In genomic region chr11:71390151-71390550, GRCm38 (mm10) we compare ENCODE assay signal across 15 mouse cellular contexts.
DNase-seq lines count a peak whose midpoint lies in the region; ATAC-seq and TF ChIP-seq lines count a peak whose summit lies in the region.
"Had no signal": no experiment of that assay in that cellular context is flagged by ENCODE, and none has a peak within 500 bp of the region (broad histone marks: within the 10 kb centered on the region; RNA-seq: fewer than 3 reads in every experiment).

No protein-coding gene starts in this region.

- no peak for TF ChIP-seq CTCF in kidney, postnatal 0 days (IDR thresholded peaks at IDR 0.05; ENCODE audit: low read depth)

- H3K9me3 ChIP-seq in kidney, postnatal 0 days (replicated peaks; ENCODE audit: low read length) = no peaks in the 10 kb centered on the region
- no peaks in the 10 kb centered on the region for H3K9me3 ChIP-seq in midbrain, embryonic 11.5 days (ENCODE audit: control insufficient read depth, low read length)
- H3K9me3 ChIP-seq in neural tube, embryonic 15.5 days (replicated peaks) = no peaks in the 10 kb centered on the region
- H3K9me3 ChIP-seq: heart, embryonic 12.5 days; limb, embryonic 13.5 days; liver, embryonic 15.5 days; stomach, embryonic 15.5 days had no signal

- peak; percentile 24 to 31 for DNase-seq in cerebellum, postnatal 14 days
- DNase-seq in kidney, postnatal 0 days (ENCODE audit: low spot score) = peak; percentile 33
- no peak for DNase-seq in kidney, adult 18-20 months
- peak; percentile 77 for DNase-seq in midbrain, embryonic 11.5 days (ENCODE audit: low spot score, missing footprints)
- DNase-seq in frontal cortex, postnatal 25 days (ENCODE audit: low spot score in 2 of 2) = no peak
- no peak for DNase-seq in right cerebral cortex, adult 18-20 months
- DNase-seq: adrenal gland, adult 8-10 months; gastrocnemius, postnatal 25 days; thymus, postnatal 25 days had no signal

- WGBS in kidney, postnatal 0 days = 42% methylated on average over 3 of the region's 3 CpGs
- 48% methylated on average over 3 of the region's 3 CpGs for WGBS in midbrain, embryonic 11.5 days
- WGBS in neural tube, embryonic 15.5 days = 44% methylated on average over 3 of the region's 3 CpGs

- ATAC-seq in cerebellum, adult (ENCODE audit: insufficient number of reproducible peaks, low FRiP score, low TSS enrichment) = no peak
- no peak for ATAC-seq in kidney, postnatal 0 days (replicated peaks; ENCODE audit: low FRiP score, low read depth)
- peak; percentile 35; the same call in 1 of the 2 replicates for ATAC-seq in midbrain, embryonic 11.5 days (ENCODE audit: low FRiP score)
- no peak for ATAC-seq in neural tube, embryonic 15.5 days (ENCODE audit: low FRiP score)

- H3K4me2 ChIP-seq in kidney, postnatal 0 days (ENCODE audit: low read length) = no peak overlapping the region
- H3K4me2 ChIP-seq in midbrain, embryonic 11.5 days = no peak overlapping the region
- H3K4me2 ChIP-seq in neural tube, embryonic 15.5 days = no peak overlapping the region; the same call in 1 of the 2 replicates
- H3K4me2 ChIP-seq: heart, embryonic 12.5 days; limb, embryonic 13.5 days; liver, embryonic 15.5 days; stomach, embryonic 15.5 days had no signal

- H3K27me3 ChIP-seq in kidney, postnatal 0 days (ENCODE audit: insufficient read depth, low read length) = no peaks in the 10 kb centered on the region
- H3K27me3 ChIP-seq in midbrain, embryonic 11.5 days (ENCODE audit: control insufficient read depth, insufficient read depth, low read length) = no peaks in the 10 kb centered on the region
- no peaks in the 10 kb centered on the region for H3K27me3 ChIP-seq in neural tube, embryonic 15.5 days (replicated peaks)
- H3K27me3 ChIP-seq: heart, embryonic 12.5 days; limb, embryonic 13.5 days; liver, embryonic 15.5 days; stomach, embryonic 15.5 days had no signal

- H3K36me3 ChIP-seq in kidney, postnatal 0 days (ENCODE audit: insufficient read depth, low read length) = no peaks in the 10 kb centered on the region
- no peaks in the 10 kb centered on the region for H3K36me3 ChIP-seq in midbrain, embryonic 11.5 days (ENCODE audit: control insufficient read depth, insufficient read depth, low read length)
- no peaks in the 10 kb centered on the region for H3K36me3 ChIP-seq in neural tube, embryonic 15.5 days
- H3K36me3 ChIP-seq: heart, embryonic 12.5 days; limb, embryonic 13.5 days; liver, embryonic 15.5 days; stomach, embryonic 15.5 days had no signal

- H3K4me1 ChIP-seq in kidney, postnatal 0 days (replicated peaks; ENCODE audit: insufficient read depth, low read length) = no peaks in the 10 kb centered on the region
- peaks cover 7% of the 10 kb centered on the region; the same call in 1 of the 2 replicates for H3K4me1 ChIP-seq in midbrain, embryonic 11.5 days (ENCODE audit: control insufficient read depth, insufficient read depth, low read length)
- peaks cover 17% of the 10 kb centered on the region for H3K4me1 ChIP-seq in neural tube, embryonic 15.5 days
- H3K4me1 ChIP-seq: heart, embryonic 12.5 days; limb, embryonic 13.5 days; liver, embryonic 15.5 days; stomach, embryonic 15.5 days had no signal

- no peak overlapping the region for H3K27ac ChIP-seq in kidney, postnatal 0 days
- H3K27ac ChIP-seq in midbrain, embryonic 11.5 days (ENCODE audit: low read depth, low read length) = peak overlapping the region; percentile 57; the same call in 1 of the 2 replicates
- 0 out of 2 replicates have a peak overlapping the region, but pooled peaks have one; percentile 38 for H3K27ac ChIP-seq in neural tube, embryonic 15.5 days (replicated peaks)
- H3K27ac ChIP-seq: limb, embryonic 13.5 days; liver, embryonic 15.5 days; stomach, embryonic 15.5 days had no signal

- no peak overlapping the region for H3K4me3 ChIP-seq in kidney, postnatal 0 days (replicated peaks; ENCODE audit: low read depth, low read length)
- H3K4me3 ChIP-seq in midbrain, embryonic 11.5 days (ENCODE audit: low read depth, low read length) = no peak overlapping the region
- no peak overlapping the region for H3K4me3 ChIP-seq in neural tube, embryonic 15.5 days (replicated peaks)
- H3K4me3 ChIP-seq: heart, embryonic 12.5 days; limb, embryonic 13.5 days; liver, embryonic 15.5 days; stomach, embryonic 15.5 days had no signal

- no peak overlapping the region for H3K9ac ChIP-seq in kidney, postnatal 0 days (ENCODE audit: low read depth, low read length)
- no peak overlapping the region for H3K9ac ChIP-seq in midbrain, embryonic 11.5 days (ENCODE audit: low read length)
- H3K9ac ChIP-seq in neural tube, embryonic 15.5 days (replicated peaks) = no peak overlapping the region
- H3K9ac ChIP-seq: heart, embryonic 12.5 days; limb, embryonic 13.5 days; liver, embryonic 15.5 days; stomach, embryonic 15.5 days had no signal

Comparison
In these comparisons a context has a peak if more than half of its experiments do, and no peak if none do; other contexts are left out.
1. DNase-seq: peak in cerebellum, postnatal 14 days (2 of 2), kidney, postnatal 0 days (single experiment) and midbrain, embryonic 11.5 days (single experiment); none in kidney, adult 18-20 months (single experiment), frontal cortex, postnatal 25 days (0 of 2) and right cerebral cortex, adult 18-20 months (single experiment).